Mouse (Mus musculus): ENCODE measurements around the gene Nav2.

DNA sequence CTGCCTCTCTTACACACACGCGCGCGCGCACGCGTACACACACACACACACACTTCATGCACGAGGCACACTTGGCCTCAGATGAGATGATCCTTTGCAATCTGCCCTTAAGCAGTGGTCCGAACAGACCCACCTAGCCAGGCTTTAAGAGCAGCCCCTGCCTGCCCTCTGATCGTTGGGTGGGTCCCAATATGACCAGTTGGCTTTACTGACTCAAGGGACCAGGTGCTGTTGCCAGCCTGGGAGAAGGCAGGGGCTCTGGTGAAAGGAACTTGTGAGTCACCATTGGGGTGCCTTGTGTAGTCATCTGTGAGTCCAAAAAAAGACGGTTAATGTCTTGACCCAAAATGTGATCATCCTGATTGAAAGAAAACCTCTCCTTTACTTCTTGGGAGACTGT is 9.9 kb downstream of the Nav2 start:
- no peak for TF ChIP-seq CTCF (conservative IDR thresholded peaks at IDR 0.05; ENCODE audit: low read length)
- TF ChIP-seq POU5F1 (IDR thresholded peaks at IDR 0.05; ENCODE audit: borderline replicate concordance, low read length): no peak

All from E14TG2a.4 (cell line).